9 mouse cellular contexts compared by ENCODE assay signal in genomic region chr5:117000770-117001201, GRCm38 (mm10).
DNase-seq lines count a peak whose midpoint lies in the region; ATAC-seq and TF ChIP-seq lines count a peak whose summit lies in the region.
"Had no signal": no experiment of that assay in that cellular context is flagged by ENCODE, and none has a peak within 500 bp of the region (broad histone marks: within the 10 kb centered on the region; RNA-seq: fewer than 3 reads in every experiment).

No protein-coding gene starts in this region.

- no peak for TF ChIP-seq CTCF in heart, adult 2 months (IDR thresholded peaks at IDR 0.05)
- TF ChIP-seq CTCF in kidney, postnatal 0 days (IDR thresholded peaks at IDR 0.05; ENCODE audit: low read depth) = no peak

- H3K9ac ChIP-seq in heart, adult 2 months (ENCODE audit: low read depth, low read length) = peak overlapping the region; percentile 29; the same call in 1 of the 2 replicates
- no peak overlapping the region for H3K9ac ChIP-seq in kidney, postnatal 0 days (ENCODE audit: low read depth, low read length)
- peak overlapping the region; percentile 23 for H3K9ac ChIP-seq in midbrain, embryonic 16.5 days (ENCODE audit: low read depth, low read length)

- H3K79me2 ChIP-seq in heart, adult 2 months (replicated peaks; ENCODE audit: control insufficient read depth, insufficient read depth, low read length) = no peaks in the 10 kb centered on the region

- ATAC-seq in kidney, postnatal 0 days (replicated peaks; ENCODE audit: low FRiP score, low read depth) = no peak
- no peak for ATAC-seq in midbrain, embryonic 16.5 days
- ATAC-seq: Patski had no signal

- no peak overlapping the region for H3K4me3 ChIP-seq in embryonic facial prominence, embryonic 10.5 days
- no peak overlapping the region for H3K4me3 ChIP-seq in heart, adult 2 months
- no peak overlapping the region for H3K4me3 ChIP-seq in kidney, postnatal 0 days (replicated peaks; ENCODE audit: low read depth, low read length)
- no peak overlapping the region for H3K4me3 ChIP-seq in midbrain, embryonic 16.5 days (ENCODE audit: low read depth, low read length)

- no peaks in the 10 kb centered on the region for H3K27me3 ChIP-seq in embryonic facial prominence, embryonic 10.5 days (replicated peaks; ENCODE audit: low read depth, poor library complexity, severe bottlenecking)
- no peaks in the 10 kb centered on the region for H3K27me3 ChIP-seq in heart, adult 2 months (ENCODE audit: control insufficient read depth, insufficient read depth, low read length)
- no peaks in the 10 kb centered on the region for H3K27me3 ChIP-seq in kidney, postnatal 0 days (ENCODE audit: insufficient read depth, low read length)
- H3K27me3 ChIP-seq in midbrain, embryonic 16.5 days (ENCODE audit: control insufficient read depth, insufficient read depth, low read depth, low read length) = no peaks in the 10 kb centered on the region

- peak; percentile 94 for TF ChIP-seq EP300 in heart, adult 2 months (IDR thresholded peaks at IDR 0.05; ENCODE audit: insufficient read depth, low read depth, low read length)

- H3K4me2 ChIP-seq in kidney, postnatal 0 days (ENCODE audit: low read length) = 0 out of 2 replicates have a peak overlapping the region, but pooled peaks have one; percentile 8
- H3K4me2 ChIP-seq in midbrain, embryonic 16.5 days (ENCODE audit: low read length) = peak overlapping the region; percentile 36

- H3K4me1 ChIP-seq in embryonic facial prominence, embryonic 10.5 days = peaks cover 6% of the 10 kb centered on the region; the same call in 1 of the 2 replicates
- H3K4me1 ChIP-seq in heart, adult 2 months (ENCODE audit: control insufficient read depth, insufficient read depth, low read length) = peaks cover 1% of the 10 kb centered on the region; the same call in 1 of the 2 replicates
- H3K4me1 ChIP-seq in kidney, postnatal 0 days (replicated peaks; ENCODE audit: insufficient read depth, low read length) = no peaks in the 10 kb centered on the region
- H3K4me1 ChIP-seq in midbrain, embryonic 16.5 days (ENCODE audit: control insufficient read depth, insufficient read depth, low read length) = peaks cover 7% of the 10 kb centered on the region; the same call in 1 of the 2 replicates

- TF ChIP-seq POLR2A in heart, adult 2 months (IDR thresholded peaks at IDR 0.05; ENCODE audit: insufficient read depth, low read depth, low read length) = 0 out of 2 replicates have a peak, but pooled peaks have one; percentile 41

- DNase-seq in cerebellum, adult 11-12 months = peak; percentile 87
- DNase-seq in embryonic facial prominence, embryonic 10.5 days (ENCODE audit: low spot score) = peak; percentile 11
- DNase-seq in heart, adult 2 months = peak; percentile 73 to 85
- peak; percentile 75 for DNase-seq in kidney, postnatal 0 days (ENCODE audit: low spot score)
- no peak for DNase-seq in thymus, postnatal 25 days
- no peak for DNase-seq in urinary bladder, adult 18-20 months (ENCODE audit: low spot score in 2 of 2)
- DNase-seq in spleen, postnatal 36 days (ENCODE audit: low spot score in 2 of 2) = no peak

- H3K36me3 ChIP-seq in embryonic facial prominence, embryonic 10.5 days (replicated peaks) = no peaks in the 10 kb centered on the region
- no peaks in the 10 kb centered on the region for H3K36me3 ChIP-seq in heart, adult 2 months (ENCODE audit: control insufficient read depth, insufficient read depth, low read length)
- no peaks in the 10 kb centered on the region for H3K36me3 ChIP-seq in kidney, postnatal 0 days (ENCODE audit: insufficient read depth, low read length)
- H3K36me3 ChIP-seq in midbrain, embryonic 16.5 days (ENCODE audit: control insufficient read depth, insufficient read depth, low read length) = no peaks in the 10 kb centered on the region

- no peaks in the 10 kb centered on the region; the same call in 1 of the 2 replicates for H3K9me3 ChIP-seq in embryonic facial prominence, embryonic 10.5 days
- H3K9me3 ChIP-seq in kidney, postnatal 0 days (replicated peaks; ENCODE audit: low read length) = no peaks in the 10 kb centered on the region
- H3K9me3 ChIP-seq in midbrain, embryonic 16.5 days (replicated peaks; ENCODE audit: control insufficient read depth, low read length, poor library complexity, severe bottlenecking) = no peaks in the 10 kb centered on the region

- intact Hi-C loops in heart, adult 2 months (cut with DNase I) = no loop called here

- 71% methylated on average over 20 of the region's 20 CpGs for WGBS in embryonic facial prominence, embryonic 10.5 days
- WGBS in heart, adult 2 months = 60% methylated on average over 20 of the region's 20 CpGs
- 39% methylated on average over 20 of the region's 20 CpGs for WGBS in kidney, postnatal 0 days
- WGBS in midbrain, embryonic 16.5 days = 27% methylated on average over 20 of the region's 20 CpGs

- no peak overlapping the region; the same call in 1 of the 2 replicates for H3K27ac ChIP-seq in embryonic facial prominence, embryonic 10.5 days (replicated peaks)
- H3K27ac ChIP-seq in heart, adult 2 months = peak overlapping the region; percentile 92
- H3K27ac ChIP-seq in kidney, postnatal 0 days = no peak overlapping the region
- peak overlapping the region; percentile 53 for H3K27ac ChIP-seq in midbrain, embryonic 16.5 days (ENCODE audit: low read length)

Comparison
In these comparisons a context has a peak if more than half of its experiments do, and no peak if none do; other contexts are left out.
1. DNase-seq: peak in cerebellum, adult 11-12 months (single experiment), embryonic facial prominence, embryonic 10.5 days (single experiment), heart, adult 2 months (2 of 2) and kidney, postnatal 0 days (single experiment); none in thymus, postnatal 25 days (single experiment), urinary bladder, adult 18-20 months (0 of 2) and spleen, postnatal 36 days (0 of 2).
2. H3K27ac ChIP-seq: peak in heart, adult 2 months (single experiment) and midbrain, embryonic 16.5 days (single experiment); none in embryonic facial prominence, embryonic 10.5 days (single experiment) and kidney, postnatal 0 days (single experiment).